Mouse (Mus musculus) midbrain, embryonic 13.5 days (tissue): Measurements from ENCODE around the gene Swi5. TPM values are rescaled to one million over a fixed set of nuclear protein-coding genes. Genes with fewer than 3 reads are reported as not detected.
A peak's percentile ranks its signal among the peaks of the same experiment; 100 is the strongest.

Source experiments
- ATAC-seq: fragments of 200-750 bp; cut with Nextera tagmentation; 2 replicates; pipeline ENCODE4 v1.8.0; 2017; ENCODE audit warnings: mild to moderate bottlenecking, moderate TSS enrichment, moderate library complexity
- H3K27ac ChIP-seq: fragments of 300-500 bp; sonication (generic); 2 replicates; pipeline ENCODE4 v1.5.1; 2015; ENCODE audit warnings: inconsistent platforms, mild to moderate bottlenecking, moderate library complexity
- H3K27me3 ChIP-seq: fragments of 300-500 bp; sonication (generic); 2 replicates; pipeline ENCODE4 v1.6.1; 2015; ENCODE audit warnings: mild to moderate bottlenecking, inconsistent platforms
- H3K36me3 ChIP-seq: fragments of 300-500 bp; sonication (generic); 2 replicates; pipeline ENCODE4 v1.6.1; 2015; ENCODE audit warnings: mild to moderate bottlenecking, inconsistent platforms
- H3K4me1 ChIP-seq: fragments of 300-500 bp; sonication (generic); replicated peaks from 2 replicates; pipeline ENCODE4 v1.6.1; 2015; ENCODE audit warnings: inconsistent platforms
- H3K4me2 ChIP-seq: fragments of 300-500 bp; sonication (generic); replicated peaks from 2 replicates; pipeline ENCODE4 v1.6.1; 2015; ENCODE audit warnings: moderate library complexity, mild to moderate bottlenecking, inconsistent platforms
- H3K4me3 ChIP-seq: fragments of 300-500 bp; sonication (generic); replicated peaks from 2 replicates; pipeline ENCODE4 v1.5.1; 2015; ENCODE audit warnings: mild to moderate bottlenecking, inconsistent platforms
- H3K9ac ChIP-seq: fragments of 300-500 bp; sonication (generic); replicated peaks from 2 replicates; pipeline ENCODE4 v1.6.1; 2015; ENCODE audit warnings: mild to moderate bottlenecking, inconsistent platforms
- H3K9me3 ChIP-seq: fragments of 300-500 bp; sonication (generic); 2 replicates; pipeline ENCODE4 v1.6.1; 2016; ENCODE audit warnings: mild to moderate bottlenecking, inconsistent platforms
- WGBS: fragments of 180-500 bp; shearing (Covaris S2); methylation state at CpG from one replicate; pipeline ENCODE4 v1.1.7; 2015; 5-methylcytosine and 5-hydroxymethylcytosine counted together
- polyA plus RNA-seq: library from polyadenylated mRNA; unstranded; fragments of >200 nt; fragmentation: Nextera tagmentation; extraction: Ambion mirVana; gene quantifications from 2 replicates; pipeline ENCODE4 v1.2.1, GENCODE M21; 2015

Swi5 gene
- 454 and 469 TPM in 2 replicates for polyA plus RNA-seq

GRCm38 (mm10) chr2:32287923-32288367 is at the start of gene Swi5:
TSS of gene Swi5 (minus strand) at chr2:32288075.
- Histone ChIP-seq H3K27ac (peak within 1 kb of the TSS; percentile 67), H3K9me3 (no peaks in the 10 kb centered on the region), H3K27me3 (no peaks in the 10 kb centered on the region), H3K9ac (peak within 1 kb of the TSS; percentile 94), H3K4me3 (peak within 1 kb of the TSS; percentile 92), H3K4me2 (peak within 1 kb of the TSS; percentile 92), H3K36me3 (peaks cover 36% of the 10 kb centered on the region), H3K4me1 (peaks cover 24% of the 10 kb centered on the region)
- ATAC-seq = peak; percentile 99
- WGBS = under 1% methylated on average over 41 of the region's 41 CpGs

GRCm38 (mm10) chr2:32335888-32336287 is 48.0 kb upstream of the Swi5 start:
- Histone ChIP-seq H3K9ac (no peak overlapping the region), H3K4me2 (no peak overlapping the region), H3K4me3 (no peak overlapping the region), H3K27me3 (0 out of 2 replicates have a peak, but pooled peaks cover 2% of the 10 kb centered on the region), H3K27ac (no peak overlapping the region), H3K9me3 (no peaks in the 10 kb centered on the region), H3K4me1 (no peaks in the 10 kb centered on the region), H3K36me3 (peaks cover 69% of the 10 kb centered on the region)
- 57% methylated on average over 15 of the region's 15 CpGs for WGBS
- ATAC-seq = no peak

- Histone ChIP-seq H3K36me3 (peaks cover 52% of the 10 kb centered on the region), H3K4me2 (no peak overlapping the region)
- ATAC-seq = no peak
Measured at GRCm38 (mm10) chr2:32332159-32332558, 44.3 kb upstream of the Swi5 start.

GRCm38 (mm10) chr2:32329531-32329930 is 41.7 kb upstream of the Swi5 start:
- Histone ChIP-seq H3K4me2 (no peak overlapping the region), H3K9ac (0 out of 2 replicates have a peak overlapping the region, but pooled peaks have one; percentile 28), H3K27me3 (no peaks in the 10 kb centered on the region), H3K4me3 (no peak overlapping the region), H3K27ac (no peak overlapping the region), H3K9me3 (no peaks in the 10 kb centered on the region), H3K4me1 (no peaks in the 10 kb centered on the region), H3K36me3 (peaks cover 28% of the 10 kb centered on the region)
- WGBS = 62% methylated on average over 6 of the region's 6 CpGs
- no peak for ATAC-seq

More at GRCm38 (mm10) chr2:32332159-32332558, 44.3 kb upstream of the Swi5 start:
- H3K4me3 ChIP-seq = no peak overlapping the region
- H3K9ac ChIP-seq = no peak overlapping the region
- H3K27ac ChIP-seq = no peak overlapping the region
- no peaks in the 10 kb centered on the region for H3K27me3 ChIP-seq
- H3K9me3 ChIP-seq = no peaks in the 10 kb centered on the region
- no peaks in the 10 kb centered on the region for H3K4me1 ChIP-seq
- WGBS = 81% methylated on average over 5 of the region's 5 CpGs

GRCm38 (mm10) chr2:32328911-32329460 is 41.1 kb upstream of the Swi5 start:
- no peak overlapping the region for H3K27ac ChIP-seq
- H3K36me3 ChIP-seq = peaks cover 22% of the 10 kb centered on the region
- H3K4me2 ChIP-seq = no peak overlapping the region
- 38% methylated on average over 13 of the region's 13 CpGs for WGBS
- H3K27me3 ChIP-seq = no peaks in the 10 kb centered on the region
- ATAC-seq = no peak
- no peak overlapping the region for H3K4me3 ChIP-seq
- no peaks in the 10 kb centered on the region for H3K9me3 ChIP-seq
- no peaks in the 10 kb centered on the region for H3K4me1 ChIP-seq
- H3K9ac ChIP-seq = 0 out of 2 replicates have a peak overlapping the region, but pooled peaks have one; percentile 28

GRCm38 (mm10) chr2:32327200-32327599 is 39.3 kb upstream of the Swi5 start:
- peaks cover 15% of the 10 kb centered on the region for H3K4me1 ChIP-seq
- H3K9me3 ChIP-seq = no peaks in the 10 kb centered on the region
- H3K36me3 ChIP-seq = peaks cover 6% of the 10 kb centered on the region
- no peak for ATAC-seq
- H3K27me3 ChIP-seq = no peaks in the 10 kb centered on the region
- no peak overlapping the region for H3K27ac ChIP-seq
- H3K4me3 ChIP-seq = no peak overlapping the region
- no peak overlapping the region for H3K9ac ChIP-seq
- WGBS = 84% methylated on average over 4 of the region's 4 CpGs
- H3K4me2 ChIP-seq = no peak overlapping the region

GRCm38 (mm10) chr2:32325342-32325741 is 37.5 kb upstream of the Swi5 start:
- ATAC-seq = no peak
- 83% methylated on average over 7 of the region's 7 CpGs for WGBS

GRCm38 (mm10) chr2:32324322-32324721 is 36.4 kb upstream of the Swi5 start:
- ATAC-seq = no peak
- Histone ChIP-seq H3K4me3 (no peak overlapping the region), H3K27ac (no peak overlapping the region), H3K9me3 (no peaks in the 10 kb centered on the region), H3K36me3 (peaks cover 12% of the 10 kb centered on the region), H3K4me1 (peaks cover 26% of the 10 kb centered on the region), H3K9ac (no peak overlapping the region), H3K4me2 (no peak overlapping the region), H3K27me3 (no peaks in the 10 kb centered on the region; the same call in 1 of the 2 replicates)
- 59% methylated on average over 4 of the region's 4 CpGs for WGBS

More at GRCm38 (mm10) chr2:32325342-32325741, 37.5 kb upstream of the Swi5 start:
- no peak overlapping the region for H3K4me3 ChIP-seq
- no peak overlapping the region for H3K4me2 ChIP-seq
- no peaks in the 10 kb centered on the region for H3K27me3 ChIP-seq
- peaks cover 5% of the 10 kb centered on the region; the same call in 1 of the 2 replicates for H3K36me3 ChIP-seq
- H3K9ac ChIP-seq = no peak overlapping the region
- H3K9me3 ChIP-seq = no peaks in the 10 kb centered on the region
- peaks cover 22% of the 10 kb centered on the region for H3K4me1 ChIP-seq
- H3K27ac ChIP-seq = no peak overlapping the region

- no peaks in the 10 kb centered on the region for H3K9me3 ChIP-seq
- H3K27me3 ChIP-seq = peaks cover 6% of the 10 kb centered on the region; the same call in 1 of the 2 replicates
- WGBS = 41% methylated on average over 7 of the region's 7 CpGs
- H3K4me1 ChIP-seq = peaks cover 37% of the 10 kb centered on the region
- no peak overlapping the region for H3K4me3 ChIP-seq
- peak overlapping the region; percentile 40 for H3K4me2 ChIP-seq
- peaks cover 12% of the 10 kb centered on the region for H3K36me3 ChIP-seq
- ATAC-seq = peak; percentile 79
- no peak overlapping the region; the same call in 1 of the 2 replicates for H3K9ac ChIP-seq
- H3K27ac ChIP-seq = peak overlapping the region; percentile 93
Measured at GRCm38 (mm10) chr2:32322754-32323741, 35.2 kb upstream of the Swi5 start.

- H3K27ac ChIP-seq = peak overlapping the region; percentile 93
- WGBS = 81% methylated on average over 9 of the region's 9 CpGs
- H3K36me3 ChIP-seq = peaks cover 10% of the 10 kb centered on the region
- H3K27me3 ChIP-seq = peaks cover 6% of the 10 kb centered on the region; the same call in 1 of the 2 replicates
- H3K9me3 ChIP-seq = no peaks in the 10 kb centered on the region
- ATAC-seq = no peak
- H3K4me2 ChIP-seq = no peak overlapping the region
- H3K4me3 ChIP-seq = no peak overlapping the region
- H3K4me1 ChIP-seq = peaks cover 48% of the 10 kb centered on the region
- H3K9ac ChIP-seq = no peak overlapping the region
Measured at GRCm38 (mm10) chr2:32321591-32322298, 33.9 kb upstream of the Swi5 start.

GRCm38 (mm10) chr2:32320721-32321120 is 32.8 kb upstream of the Swi5 start:
- WGBS = 72% methylated on average over 11 of the region's 11 CpGs
- Histone ChIP-seq H3K36me3 (peaks cover 11% of the 10 kb centered on the region), H3K27ac (no peak overlapping the region), H3K4me1 (peaks cover 49% of the 10 kb centered on the region), H3K4me2 (no peak overlapping the region), H3K9me3 (no peaks in the 10 kb centered on the region), H3K4me3 (no peak overlapping the region), H3K9ac (no peak overlapping the region), H3K27me3 (peaks cover 9% of the 10 kb centered on the region)
- no peak for ATAC-seq
